Mouse (Mus musculus) adrenal gland, adult 2 months (tissue): ENCODE results near the gene Gstm5. TPM values are rescaled to one million over a fixed set of nuclear protein-coding genes. Genes with fewer than 3 reads are reported as not detected.
A peak's percentile ranks its signal among the peaks of the same experiment; 100 is the strongest.
"Not testable (repeated sequence)": the region's sequence is repeated elsewhere in the genome, so short reads cannot be mapped to it uniquely, and the experiment has no call there.

Experiments
- DNase-seq: peaks from one replicate; pipeline ENCODE4 v3.0.0; 2021
- long read RNA-seq: library from polyadenylated mRNA; stranded (forward); transcript quantifications from one replicate; pipeline ENCODE4 v2.0.0, GENCODE M21; 2021
- polyA plus RNA-seq: library from polyadenylated mRNA; depleted of rRNA; stranded (reverse); fragments of >200 nt; gene quantifications from 2 replicates; pipeline ENCODE4 v1.2.3, GENCODE M21; 2012; rRNA removed
- total RNA-seq, 2 experiments: library from RNA; stranded (reverse); gene quantifications; 2 replicates each; pipeline ENCODE4 v1.2.3; 2021

The Gstm5 gene
- 10 to 100 TPM; 34.7 to 55.3 TPM for total RNA-seq
- 11.9 and 12.7 TPM in 2 replicates for polyA plus RNA-seq
- long read RNA-seq, transcript Gstm5-201 (8 exons, 945 nt), result major isoform, 29 of 31 reads
- long read RNA-seq, partial matches to known transcripts, result 0 of 31 reads
- long read RNA-seq, other reads (novel, unspliced or antisense), result 2 of 31 reads

- DNase-seq, result peak; percentile 92
Observed at GRCm38 (mm10) chr3:107895720-107896569, at the start of gene Gstm5. Gene Gstm5 (plus strand): TSS chr3:107895821.

GRCm38 (mm10) chr3:107846175-107846574, 49.4 kb upstream of the Gstm5 start:
- DNase-seq, result no peak

GRCm38 (mm10) chr3:107846835-107847234, 48.8 kb upstream of the Gstm5 start:
- DNase-seq, result no peak

- DNase-seq, result no peak
Observed at GRCm38 (mm10) chr3:107848126-107848525, 47.5 kb upstream of the Gstm5 start.

- no peak for DNase-seq
Observed at GRCm38 (mm10) chr3:107849000-107849692, 46.5 kb upstream of the Gstm5 start.

- no peak for DNase-seq
Observed at GRCm38 (mm10) chr3:107849693-107850031, 46.0 kb upstream of the Gstm5 start.

GRCm38 (mm10) chr3:107850418-107851031, 45.1 kb upstream of the Gstm5 start:
- peak; percentile 86 for DNase-seq

- DNase-seq, result no peak
Observed at GRCm38 (mm10) chr3:107852786-107853185, 42.8 kb upstream of the Gstm5 start.

GRCm38 (mm10) chr3:107853232-107854181, 42.1 kb upstream of the Gstm5 start:
- no peak for DNase-seq

- no peak for DNase-seq
Observed at GRCm38 (mm10) chr3:107855368-107855767, 40.3 kb upstream of the Gstm5 start.

GRCm38 (mm10) chr3:107857646-107858045, 38.0 kb upstream of the Gstm5 start:
- no peak for DNase-seq

- not testable (repeated sequence) for DNase-seq
Observed at GRCm38 (mm10) chr3:107861483-107861882, 34.1 kb upstream of the Gstm5 start.

- DNase-seq, result no peak
Observed at GRCm38 (mm10) chr3:107862471-107862870, 33.1 kb upstream of the Gstm5 start.

- no peak for DNase-seq
Observed at GRCm38 (mm10) chr3:107863471-107863870, 32.1 kb upstream of the Gstm5 start.

GRCm38 (mm10) chr3:107863898-107864603, 31.6 kb upstream of the Gstm5 start:
- peak; percentile 85 for DNase-seq

- no peak for DNase-seq
Observed at GRCm38 (mm10) chr3:107865364-107866091, 30.1 kb upstream of the Gstm5 start.

- peak; percentile 83 for DNase-seq
Observed at GRCm38 (mm10) chr3:107867086-107867485, 28.5 kb upstream of the Gstm5 start.

GRCm38 (mm10) chr3:107868452-107868851, 27.2 kb upstream of the Gstm5 start:
- no peak for DNase-seq

- no peak for DNase-seq
Observed at GRCm38 (mm10) chr3:107869097-107869496, 26.5 kb upstream of the Gstm5 start.

GRCm38 (mm10) chr3:107869925-107870324, 25.7 kb upstream of the Gstm5 start:
- DNase-seq, result no peak
